8 mouse cellular contexts compared by ENCODE assay signal in genomic region chr11:116282089-116282488, GRCm38 (mm10). TPM values are rescaled to one million over a fixed set of nuclear protein-coding genes. Genes with fewer than 3 reads are reported as not detected.
A peak's percentile ranks its signal among the peaks of the same experiment; 100 is the strongest.
DNase-seq lines count a peak whose midpoint lies in the region; ATAC-seq lines count a peak whose summit lies in the region.

No protein-coding gene starts in this region.

- H3K36me3 ChIP-seq in intestine, embryonic 14.5 days (ENCODE audit: control insufficient read depth, insufficient read depth, low read length), result no peaks in the 10 kb centered on the region
- no peaks in the 10 kb centered on the region for H3K36me3 ChIP-seq in intestine, embryonic 16.5 days (ENCODE audit: control insufficient read depth, insufficient read depth, low read length)
- no peaks in the 10 kb centered on the region for H3K36me3 ChIP-seq in embryonic facial prominence, embryonic 15.5 days
- H3K36me3 ChIP-seq in kidney, embryonic 16.5 days (ENCODE audit: insufficient read depth, low read length), result no peaks in the 10 kb centered on the region
- H3K36me3 ChIP-seq in neural tube, embryonic 13.5 days, result no peaks in the 10 kb centered on the region

- no peak overlapping the region for H3K4me2 ChIP-seq in intestine, embryonic 14.5 days (ENCODE audit: low read length)
- no peak overlapping the region for H3K4me2 ChIP-seq in intestine, embryonic 16.5 days (ENCODE audit: low read depth, low read length)
- H3K4me2 ChIP-seq in embryonic facial prominence, embryonic 15.5 days (replicated peaks), result peak overlapping the region; percentile 59; the same call in 1 of the 2 replicates
- H3K4me2 ChIP-seq in kidney, embryonic 16.5 days (replicated peaks; ENCODE audit: low read depth, low read length), result no peak overlapping the region; the same call in 1 of the 2 replicates
- H3K4me2 ChIP-seq in neural tube, embryonic 13.5 days, result peak overlapping the region; percentile 54

- H3K4me1 ChIP-seq in intestine, embryonic 14.5 days (replicated peaks; ENCODE audit: control insufficient read depth, insufficient read depth, low read length), result peaks cover 14% of the 10 kb centered on the region
- peaks cover 28% of the 10 kb centered on the region for H3K4me1 ChIP-seq in intestine, embryonic 16.5 days (ENCODE audit: control insufficient read depth, insufficient read depth, low read length)
- H3K4me1 ChIP-seq in embryonic facial prominence, embryonic 15.5 days, result peaks cover 26% of the 10 kb centered on the region
- peaks cover 22% of the 10 kb centered on the region for H3K4me1 ChIP-seq in kidney, embryonic 16.5 days (ENCODE audit: insufficient read depth, low read length)
- peaks cover 30% of the 10 kb centered on the region for H3K4me1 ChIP-seq in neural tube, embryonic 13.5 days (replicated peaks)

- no peak for ATAC-seq in intestine, embryonic 14.5 days (replicated peaks; ENCODE audit: low FRiP score, low TSS enrichment, low read depth)
- ATAC-seq in intestine, embryonic 16.5 days, result no peak
- no peak for ATAC-seq in embryonic facial prominence, embryonic 15.5 days (ENCODE audit: insufficient number of reproducible peaks, low FRiP score, low TSS enrichment, low read depth)
- no peak for ATAC-seq in kidney, embryonic 16.5 days (ENCODE audit: low FRiP score, low TSS enrichment)
- no peak for ATAC-seq in neural tube, embryonic 13.5 days (ENCODE audit: low read depth)

- H3K27ac ChIP-seq in intestine, embryonic 14.5 days (ENCODE audit: low read depth), result no peak overlapping the region
- H3K27ac ChIP-seq in intestine, embryonic 16.5 days (ENCODE audit: low read length), result no peak overlapping the region
- no peak overlapping the region for H3K27ac ChIP-seq in embryonic facial prominence, embryonic 15.5 days (replicated peaks)
- no peak overlapping the region for H3K27ac ChIP-seq in kidney, embryonic 16.5 days (ENCODE audit: low read length)
- H3K27ac ChIP-seq in neural tube, embryonic 13.5 days (replicated peaks), result no peak overlapping the region

- peaks cover 59% of the 10 kb centered on the region for H3K27me3 ChIP-seq in intestine, embryonic 14.5 days (replicated peaks; ENCODE audit: control insufficient read depth, insufficient read depth, low read length)
- peaks cover 50% of the 10 kb centered on the region for H3K27me3 ChIP-seq in intestine, embryonic 16.5 days (replicated peaks; ENCODE audit: control insufficient read depth, insufficient read depth, low read length)
- H3K27me3 ChIP-seq in embryonic facial prominence, embryonic 15.5 days, result peaks cover 55% of the 10 kb centered on the region
- peaks cover 59% of the 10 kb centered on the region for H3K27me3 ChIP-seq in kidney, embryonic 16.5 days (ENCODE audit: insufficient read depth, low read length)
- H3K27me3 ChIP-seq in neural tube, embryonic 13.5 days, result peaks cover 65% of the 10 kb centered on the region

- WGBS in intestine, embryonic 14.5 days, result 3% methylated on average over 11 of the region's 11 CpGs
- 1% methylated on average over 11 of the region's 11 CpGs for WGBS in intestine, embryonic 16.5 days
- 3% methylated on average over 11 of the region's 11 CpGs for WGBS in embryonic facial prominence, embryonic 15.5 days
- under 1% methylated on average over 11 of the region's 11 CpGs for WGBS in kidney, embryonic 16.5 days
- whole genome bisulfite sequencing in neural tube, embryonic 13.5 days, result 2% methylated on average over 11 of the region's 11 CpGs

- H3K4me3 ChIP-seq in intestine, embryonic 14.5 days (ENCODE audit: low read depth, low read length), result 0 out of 2 replicates have a peak overlapping the region, but pooled peaks have one; percentile 28
- no peak overlapping the region; the same call in 1 of the 2 replicates for H3K4me3 ChIP-seq in intestine, embryonic 16.5 days (ENCODE audit: low read length)
- peak overlapping the region; percentile 15; the same call in 1 of the 2 replicates for H3K4me3 ChIP-seq in embryonic facial prominence, embryonic 15.5 days (replicated peaks)
- peak overlapping the region; percentile 16; the same call in 1 of the 2 replicates for H3K4me3 ChIP-seq in kidney, embryonic 16.5 days (ENCODE audit: low read length)
- peak overlapping the region; percentile 32; the same call in 1 of the 2 replicates for H3K4me3 ChIP-seq in neural tube, embryonic 13.5 days

- no peaks in the 10 kb centered on the region for H3K9me3 ChIP-seq in intestine, embryonic 14.5 days (ENCODE audit: control insufficient read depth, low read length)
- H3K9me3 ChIP-seq in intestine, embryonic 16.5 days (ENCODE audit: control insufficient read depth, low read length), result no peaks in the 10 kb centered on the region
- no peaks in the 10 kb centered on the region for H3K9me3 ChIP-seq in embryonic facial prominence, embryonic 15.5 days (replicated peaks)
- 0 out of 2 replicates have a peak, but pooled peaks cover 7% of the 10 kb centered on the region for H3K9me3 ChIP-seq in kidney, embryonic 16.5 days (ENCODE audit: low read length)
- H3K9me3 ChIP-seq in neural tube, embryonic 13.5 days, result no peaks in the 10 kb centered on the region

- H3K9ac ChIP-seq in intestine, embryonic 14.5 days (ENCODE audit: low read length), result no peak overlapping the region
- no peak overlapping the region for H3K9ac ChIP-seq in intestine, embryonic 16.5 days (ENCODE audit: low read depth, low read length)
- no peak overlapping the region for H3K9ac ChIP-seq in embryonic facial prominence, embryonic 15.5 days
- H3K9ac ChIP-seq in kidney, embryonic 16.5 days (replicated peaks; ENCODE audit: low read length), result no peak overlapping the region
- no peak overlapping the region for H3K9ac ChIP-seq in neural tube, embryonic 13.5 days

- peak; percentile 75 for DNase-seq in intestine, embryonic 14.5 days (ENCODE audit: low spot score)
- no peak for DNase-seq in urinary bladder, postnatal 4 days (ENCODE audit: low spot score in 2 of 2)
- DNase-seq in ovary, postnatal 10 days (ENCODE audit: low spot score), result no peak
- DNase-seq in urinary bladder, postnatal 36 days (ENCODE audit: low spot score in 2 of 2), result no peak

RNA-seq across cellular contexts. Expression of gene Galr2, which starts 1.4 kb away (rescaled TPM):
- 0.11 and 0.15 TPM in 2 replicates for polyA plus RNA-seq in intestine, embryonic 14.5 days (2014; fragmentation: Nextera tagmentation; extraction: Ambion mirVana)
- polyA plus RNA-seq in intestine, embryonic 16.5 days (2015; fragmentation: Nextera tagmentation; extraction: Ambion mirVana), result 0.16 and 0.31 TPM in 2 replicates
- 0.27 and 0.47 TPM in 2 replicates for polyA plus RNA-seq in embryonic facial prominence, embryonic 15.5 days (2015; fragmentation: Nextera tagmentation; extraction: Ambion mirVana)
- 0.14 and 0.19 TPM in 2 replicates for polyA plus RNA-seq in kidney, embryonic 16.5 days (2015; fragmentation: Nextera tagmentation; extraction: Ambion mirVana)
- 1.1 and 1.2 TPM in 2 replicates for polyA plus RNA-seq in neural tube, embryonic 13.5 days (2015; fragmentation: Nextera tagmentation; extraction: Ambion mirVana)

RNA-seq across cellular contexts. Expression of gene Srp68, which starts 8.1 kb away (rescaled TPM):
- polyA plus RNA-seq in intestine, embryonic 14.5 days (2014; fragmentation: Nextera tagmentation; extraction: Ambion mirVana), result 78.1 and 83.2 TPM in 2 replicates
- polyA plus RNA-seq in intestine, embryonic 16.5 days (2015; fragmentation: Nextera tagmentation; extraction: Ambion mirVana), result 90.9 and 94.8 TPM in 2 replicates
- 101 and 103 TPM in 2 replicates for polyA plus RNA-seq in embryonic facial prominence, embryonic 15.5 days (2015; fragmentation: Nextera tagmentation; extraction: Ambion mirVana)
- 95.9 and 96.7 TPM in 2 replicates for polyA plus RNA-seq in kidney, embryonic 16.5 days (2015; fragmentation: Nextera tagmentation; extraction: Ambion mirVana)
- polyA plus RNA-seq in neural tube, embryonic 13.5 days (2015; fragmentation: Nextera tagmentation; extraction: Ambion mirVana), result 64.0 and 64.4 TPM in 2 replicates

RNA-seq across cellular contexts. Expression of gene Exoc7, which starts 24.9 kb away (rescaled TPM):
- 63.8 TPM in 2 replicates for polyA plus RNA-seq in intestine, embryonic 14.5 days (2014; fragmentation: Nextera tagmentation; extraction: Ambion mirVana)
- 52.5 and 54.6 TPM in 2 replicates for polyA plus RNA-seq in intestine, embryonic 16.5 days (2015; fragmentation: Nextera tagmentation; extraction: Ambion mirVana)
- polyA plus RNA-seq in embryonic facial prominence, embryonic 15.5 days (2015; fragmentation: Nextera tagmentation; extraction: Ambion mirVana), result 67.5 and 68.8 TPM in 2 replicates
- polyA plus RNA-seq in kidney, embryonic 16.5 days (2015; fragmentation: Nextera tagmentation; extraction: Ambion mirVana), result 71.5 and 72.5 TPM in 2 replicates
- polyA plus RNA-seq in neural tube, embryonic 13.5 days (2015; fragmentation: Nextera tagmentation; extraction: Ambion mirVana), result 81.5 and 88.7 TPM in 2 replicates

RNA-seq across cellular contexts. Expression of gene Evpl, which starts 44.2 kb away (rescaled TPM):
- polyA plus RNA-seq in intestine, embryonic 14.5 days (2014; fragmentation: Nextera tagmentation; extraction: Ambion mirVana), result 3.2 and 3.7 TPM in 2 replicates
- polyA plus RNA-seq in intestine, embryonic 16.5 days (2015; fragmentation: Nextera tagmentation; extraction: Ambion mirVana), result 1.9 and 2.5 TPM in 2 replicates
- 28.1 and 28.5 TPM in 2 replicates for polyA plus RNA-seq in embryonic facial prominence, embryonic 15.5 days (2015; fragmentation: Nextera tagmentation; extraction: Ambion mirVana)
- polyA plus RNA-seq in kidney, embryonic 16.5 days (2015; fragmentation: Nextera tagmentation; extraction: Ambion mirVana), result 3.5 and 4.1 TPM in 2 replicates
- polyA plus RNA-seq in neural tube, embryonic 13.5 days (2015; fragmentation: Nextera tagmentation; extraction: Ambion mirVana), result 0.59 and 0.73 TPM in 2 replicates

RNA-seq across cellular contexts. Expression of gene Foxj1, which starts 53.1 kb away (rescaled TPM):
- 0.95 and 0.97 TPM in 2 replicates for polyA plus RNA-seq in intestine, embryonic 14.5 days (2014; fragmentation: Nextera tagmentation; extraction: Ambion mirVana)
- 0.27 and 0.36 TPM in 2 replicates for polyA plus RNA-seq in intestine, embryonic 16.5 days (2015; fragmentation: Nextera tagmentation; extraction: Ambion mirVana)
- 30.6 and 69.8 TPM in 2 replicates for polyA plus RNA-seq in embryonic facial prominence, embryonic 15.5 days (2015; fragmentation: Nextera tagmentation; extraction: Ambion mirVana)
- 2.7 and 3.5 TPM in 2 replicates for polyA plus RNA-seq in kidney, embryonic 16.5 days (2015; fragmentation: Nextera tagmentation; extraction: Ambion mirVana)
- 7.8 and 8.1 TPM in 2 replicates for polyA plus RNA-seq in neural tube, embryonic 13.5 days (2015; fragmentation: Nextera tagmentation; extraction: Ambion mirVana)

Comparison
In these comparisons a context has a peak if more than half of its experiments do, and no peak if none do; other contexts are left out.
1. H3K4me2 ChIP-seq: peak in embryonic facial prominence, embryonic 15.5 days (single experiment) and neural tube, embryonic 13.5 days (single experiment); none in intestine, embryonic 14.5 days (single experiment), intestine, embryonic 16.5 days (single experiment) and kidney, embryonic 16.5 days (single experiment).